Mouse (Mus musculus) lung, embryonic 16.5 days (tissue): ENCODE measurements around the gene Cx3cr1. TPM values are rescaled to one million over a fixed set of nuclear protein-coding genes. Genes with fewer than 3 reads are reported as not detected.
A peak's percentile ranks its signal among the peaks of the same experiment; 100 is the strongest.
"Not testable (repeated sequence)": the region's sequence is repeated elsewhere in the genome, so short reads cannot be mapped to it uniquely, and the experiment has no call there.

ENCODE experiments used
- ATAC-seq: fragments of 200-750 bp; cut with Nextera tagmentation; 2 replicates; pipeline ENCODE4 v1.8.0; 2017; ENCODE audit warnings: low read depth, mild to moderate bottlenecking, moderate library complexity
- H3K27ac ChIP-seq: fragments of 300-500 bp; sonication (generic); 2 replicates; pipeline ENCODE4 v1.5.1; 2014; ENCODE audit warnings: mild to moderate bottlenecking, control low read depth, low read length
- H3K27me3 ChIP-seq: fragments of 300-500 bp; sonication (generic); 2 replicates; pipeline ENCODE4 v1.6.1; 2014; ENCODE audit warnings: low read depth, low read length, mixed read lengths; ENCODE audit not compliant: control insufficient read depth, insufficient read depth
- H3K36me3 ChIP-seq: fragments of 300-500 bp; sonication (generic); 2 replicates; pipeline ENCODE4 v1.6.1; 2014; ENCODE audit warnings: low read length; ENCODE audit not compliant: control insufficient read depth, insufficient read depth
- H3K4me1 ChIP-seq: fragments of 300-500 bp; sonication (generic); replicated peaks from 2 replicates; pipeline ENCODE4 v1.6.1; 2014; ENCODE audit warnings: low read length, mixed read lengths; ENCODE audit not compliant: control insufficient read depth, insufficient read depth
- H3K4me2 ChIP-seq: fragments of 300-500 bp; sonication (generic); 2 replicates; pipeline ENCODE4 v1.6.1; 2014; ENCODE audit warnings: low read depth, low read length, control low read depth
- H3K4me3 ChIP-seq: fragments of 300-500 bp; sonication (generic); 2 replicates; pipeline ENCODE4 v1.5.1; 2014; ENCODE audit warnings: mild to moderate bottlenecking, low read length, control low read depth
- H3K9ac ChIP-seq: fragments of 300-500 bp; sonication (generic); 2 replicates; pipeline ENCODE4 v1.6.1; 2014; ENCODE audit warnings: low read length, control low read depth
- H3K9me3 ChIP-seq: fragments of 300-500 bp; sonication (generic); 2 replicates; pipeline ENCODE4 v1.6.1; 2016; ENCODE audit warnings: low read length; ENCODE audit not compliant: control insufficient read depth
- WGBS: fragments of 180-500 bp; shearing (Covaris S2); extraction: QIAGEN DNeasy Blood & Tissue Kit; methylation state at CpG from one replicate; pipeline ENCODE4 v1.1.7; 2014; 5-methylcytosine and 5-hydroxymethylcytosine counted together
- polyA plus RNA-seq: library from polyadenylated mRNA; unstranded; fragments of >200 nt; fragmentation: Nextera tagmentation; extraction: Ambion mirVana; gene quantifications from 2 replicates; pipeline ENCODE4 v1.2.1, GENCODE M21; 2015

The Cx3cr1 gene
- polyA plus RNA-seq, 1 experiment from 2014 or later: 8.9 TPM

DNA sequence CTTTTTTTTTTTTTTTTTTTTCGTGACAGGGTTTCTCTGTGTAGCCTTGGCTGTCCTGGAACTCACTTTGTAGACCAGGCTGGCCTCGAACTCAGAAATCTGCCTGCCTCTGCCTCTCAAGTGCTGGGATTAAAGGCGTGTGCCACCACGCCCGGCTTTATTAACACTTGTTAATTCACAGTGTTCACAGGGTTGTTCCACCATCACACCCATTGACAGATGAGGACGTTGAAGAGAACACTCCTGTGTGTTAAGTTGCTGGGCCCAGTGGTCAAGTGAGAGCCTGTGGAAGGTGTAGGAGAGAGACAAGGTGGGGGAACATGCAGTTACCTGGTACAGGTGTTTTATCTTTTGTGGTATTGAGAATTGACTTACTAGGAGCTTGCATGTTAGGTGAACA lies 57.5 kb downstream of the Cx3cr1 start:
- H3K27me3 ChIP-seq, ATAC-seq, H3K27ac ChIP-seq, H3K9ac ChIP-seq, H3K9me3 ChIP-seq, H3K4me1 ChIP-seq, H3K4me2 ChIP-seq, H3K4me3 ChIP-seq, H3K36me3 ChIP-seq: not testable (repeated sequence)
- WGBS: 69% methylated on average over 6 of the region's 6 CpGs

DNA sequence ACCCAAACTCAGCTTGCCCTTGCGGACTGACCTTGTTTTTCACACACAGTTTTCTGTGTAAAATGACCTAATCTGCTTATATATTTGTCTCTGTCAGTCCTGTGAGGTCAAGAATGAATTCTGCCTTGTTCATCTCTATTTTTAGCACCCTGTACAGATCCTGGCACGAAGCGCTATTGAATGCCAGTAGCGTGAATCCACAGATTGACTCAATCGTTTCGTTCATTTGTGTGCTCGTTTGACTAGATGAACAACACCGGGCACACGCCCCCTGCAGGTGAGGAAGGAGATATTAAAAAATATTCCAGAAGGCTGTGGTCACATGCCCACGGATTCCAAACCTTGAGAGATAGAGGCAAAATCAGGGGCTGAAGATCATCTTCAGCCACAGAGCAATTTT lies 58.1 kb downstream of the Cx3cr1 start:
- Histone ChIP-seq H3K27me3 (no peaks in the 10 kb centered on the region), H3K9me3 (no peaks in the 10 kb centered on the region), H3K9ac (no peak overlapping the region), H3K27ac (peak overlapping the region; percentile 66), H3K4me1 (peaks cover 10% of the 10 kb centered on the region), H3K4me2 (peak overlapping the region; percentile 77), H3K36me3 (no peaks in the 10 kb centered on the region), H3K4me3 (peak overlapping the region; percentile 44)
- peak; percentile 66 for ATAC-seq
- under 1% methylated on average over 10 of the region's 10 CpGs for WGBS

DNA sequence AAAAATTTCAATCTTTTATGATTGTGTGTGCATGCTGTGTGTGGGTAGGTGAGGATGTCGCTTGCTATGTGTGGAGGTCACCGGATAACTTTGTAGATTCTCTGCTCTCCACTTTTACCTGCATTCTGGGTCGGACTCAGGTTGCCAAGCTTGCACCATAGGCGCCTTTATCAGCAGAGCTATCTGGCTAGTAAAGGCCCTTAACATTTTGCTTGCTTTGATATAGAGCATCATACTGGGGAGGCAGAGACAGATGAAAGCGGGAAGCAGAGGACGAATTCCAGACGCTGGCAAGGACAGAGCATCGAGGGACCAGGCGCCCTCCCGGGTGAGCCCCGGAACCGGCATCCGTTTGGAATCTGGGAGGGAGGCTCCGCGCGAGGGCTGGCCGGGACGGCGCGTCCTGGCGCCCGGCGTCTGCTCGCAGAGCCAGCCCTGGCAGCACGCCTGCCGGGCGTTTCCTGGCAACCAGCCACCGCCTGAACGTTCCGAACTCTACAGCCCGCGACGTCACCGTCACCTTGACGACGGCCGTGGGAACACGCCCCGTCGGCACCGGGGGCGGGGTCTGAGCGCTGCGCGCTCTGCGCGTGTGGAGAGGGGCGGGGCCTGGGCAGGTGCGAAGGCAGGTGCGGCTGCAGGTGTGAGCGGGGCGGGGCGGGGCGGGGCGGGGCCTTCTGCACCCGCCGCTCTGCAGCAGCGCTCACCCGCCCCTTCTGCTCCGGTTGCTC lies 58.7 kb downstream of the Cx3cr1 start:
- Histone ChIP-seq H3K27ac (peak overlapping the region; percentile 94), H3K36me3 (no peaks in the 10 kb centered on the region), H3K9me3 (no peaks in the 10 kb centered on the region), H3K27me3 (no peaks in the 10 kb centered on the region), H3K4me3 (peak overlapping the region; percentile 44), H3K9ac (peak overlapping the region; percentile 54), H3K4me2 (peak overlapping the region; percentile 77), H3K4me1 (peaks cover 12% of the 10 kb centered on the region)
- peak; percentile 95 for ATAC-seq
- WGBS: 1% methylated on average over 55 of the region's 60 CpGs

DNA sequence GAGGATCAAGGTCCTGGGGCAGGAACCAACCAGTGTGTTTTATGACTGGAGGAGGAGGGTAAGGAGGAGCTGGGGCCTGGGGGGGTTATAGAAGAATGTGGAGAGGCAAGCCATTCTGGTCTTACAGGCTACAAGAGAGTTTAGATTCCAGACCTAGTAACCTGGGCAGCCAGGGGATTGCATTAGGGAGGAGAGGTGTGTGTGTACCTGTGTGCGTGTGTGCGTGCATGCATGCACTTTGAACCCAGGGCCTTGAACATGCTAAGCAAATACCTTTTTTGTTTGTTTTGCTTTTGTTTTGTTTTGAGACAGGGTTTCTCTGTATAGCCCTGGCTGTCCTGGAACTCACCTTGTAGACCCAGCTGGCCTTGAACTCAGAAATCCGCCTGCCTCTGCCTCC lies 59.8 kb downstream of the Cx3cr1 start:
- H3K27me3 ChIP-seq: no peaks in the 10 kb centered on the region
- 88% methylated on average over 3 of the region's 3 CpGs for WGBS
- H3K4me3 ChIP-seq: no peak overlapping the region
- no peaks in the 10 kb centered on the region for H3K36me3 ChIP-seq
- no peak overlapping the region for H3K4me2 ChIP-seq
- H3K4me1 ChIP-seq: peaks cover 13% of the 10 kb centered on the region
- H3K9ac ChIP-seq: no peak overlapping the region
- H3K9me3 ChIP-seq: no peaks in the 10 kb centered on the region
- ATAC-seq: no peak
- no peak overlapping the region for H3K27ac ChIP-seq

DNA sequence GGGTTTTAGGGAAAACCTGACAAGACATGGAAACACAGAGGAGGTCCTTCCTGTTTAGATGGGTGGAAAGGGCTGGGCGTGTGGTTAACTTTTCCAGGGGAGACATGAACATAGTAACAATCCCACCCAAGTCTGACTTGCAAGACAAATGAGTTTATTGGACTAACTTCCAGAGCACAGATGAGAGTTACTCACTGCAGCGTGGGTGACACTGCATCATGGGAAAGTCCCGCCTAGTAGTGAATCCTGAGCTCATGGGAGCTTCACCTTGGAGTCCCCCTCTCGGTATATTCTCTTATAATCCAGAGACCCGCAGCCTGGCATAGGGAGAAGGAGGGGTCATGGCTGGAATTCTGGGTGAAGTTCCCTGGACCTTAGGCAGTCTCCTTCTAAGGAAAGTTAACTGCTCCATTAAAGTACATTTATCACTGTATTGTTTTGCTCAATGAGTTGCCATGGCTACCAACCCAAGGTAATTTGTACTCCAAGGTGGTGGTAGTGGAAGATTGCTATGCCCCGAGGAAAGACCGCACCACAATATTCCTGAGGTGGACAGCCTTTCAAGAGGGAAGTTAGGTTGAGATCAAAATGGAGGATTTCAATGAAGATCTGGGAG lies 60.3 kb downstream of the Cx3cr1 start:
- ATAC-seq: no peak
- Histone ChIP-seq H3K36me3 (no peaks in the 10 kb centered on the region), H3K9ac (no peak overlapping the region), H3K4me3 (no peak overlapping the region), H3K27ac (no peak overlapping the region), H3K4me1 (peaks cover 13% of the 10 kb centered on the region), H3K27me3 (no peaks in the 10 kb centered on the region), H3K9me3 (no peaks in the 10 kb centered on the region), H3K4me2 (no peak overlapping the region)
- WGBS: 75% methylated on average over 7 of the region's 7 CpGs

DNA sequence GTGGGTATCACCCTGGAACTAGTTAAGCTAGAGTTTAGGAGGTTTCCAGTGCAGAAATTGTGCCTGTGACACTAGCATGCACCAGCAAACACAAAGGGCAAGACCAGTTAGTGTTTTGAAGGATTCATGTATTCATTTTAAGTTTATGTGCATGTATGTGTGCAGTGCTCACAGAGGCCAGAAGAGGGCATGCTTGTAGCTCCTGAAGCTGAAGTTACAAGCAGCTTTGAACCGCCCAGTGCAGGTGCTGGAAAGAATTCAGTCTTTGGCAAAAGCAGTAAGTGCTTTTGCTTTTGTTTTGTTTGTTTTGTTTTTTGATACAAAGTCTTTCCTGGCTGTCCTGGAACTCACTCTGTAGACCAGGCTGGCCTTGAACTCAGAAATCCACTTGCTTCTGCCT lies 61.8 kb downstream of the Cx3cr1 start:
- WGBS: 75% methylated on average over 1 of the region's 1 CpGs
- Histone ChIP-seq H3K9me3 (no peaks in the 10 kb centered on the region), H3K36me3 (no peaks in the 10 kb centered on the region), H3K9ac (no peak overlapping the region), H3K27me3 (no peaks in the 10 kb centered on the region), H3K4me2 (no peak overlapping the region), H3K4me3 (no peak overlapping the region), H3K27ac (no peak overlapping the region), H3K4me1 (peaks cover 13% of the 10 kb centered on the region)
- no peak for ATAC-seq

DNA sequence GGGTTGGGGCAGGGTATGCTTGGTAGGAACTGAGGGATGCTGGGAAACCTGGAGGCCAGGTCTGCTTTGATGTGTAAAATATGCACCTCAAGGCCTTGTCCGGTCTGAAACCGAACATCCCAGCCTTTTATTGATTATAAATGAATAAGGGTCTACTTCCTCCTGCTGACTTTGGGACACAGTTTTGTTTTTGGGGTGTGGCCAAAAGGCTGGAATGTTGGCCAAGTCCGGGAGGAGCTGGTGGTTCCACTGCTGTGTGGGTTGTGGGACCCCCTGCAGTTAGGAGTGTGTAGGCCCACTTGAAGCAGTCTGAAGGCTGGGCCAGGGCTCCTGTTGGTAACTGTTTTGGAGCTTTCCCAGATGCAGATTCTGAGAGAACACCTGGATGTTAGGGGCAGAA lies 63.7 kb downstream of the Cx3cr1 start:
- Histone ChIP-seq H3K4me1 (peaks cover 23% of the 10 kb centered on the region), H3K4me3 (no peak overlapping the region), H3K9me3 (no peaks in the 10 kb centered on the region), H3K4me2 (no peak overlapping the region), H3K27me3 (no peaks in the 10 kb centered on the region), H3K9ac (no peak overlapping the region), H3K27ac (no peak overlapping the region), H3K36me3 (no peaks in the 10 kb centered on the region)
- no peak for ATAC-seq
- WGBS: 50% methylated on average over 3 of the region's 3 CpGs

DNA sequence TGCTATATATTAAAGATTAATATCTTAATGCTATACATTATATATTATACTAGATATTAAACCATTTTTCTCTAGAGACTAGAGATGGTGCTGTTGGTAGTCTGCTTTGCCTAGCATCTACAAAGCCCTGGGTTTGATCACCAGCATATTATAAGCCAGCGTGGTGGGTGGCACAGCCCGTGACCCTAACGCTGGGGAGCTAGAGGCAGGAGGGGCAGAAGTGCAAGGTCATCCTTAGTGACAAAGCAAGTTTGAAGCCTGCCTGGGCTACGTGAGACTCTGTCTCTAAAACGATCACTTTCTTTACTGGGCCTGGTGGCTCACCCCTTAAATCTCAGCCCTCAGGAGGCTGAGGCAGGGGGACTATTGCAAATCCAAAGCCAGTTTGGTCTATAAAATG lies 66.8 kb downstream of the Cx3cr1 start:
- no peaks in the 10 kb centered on the region for H3K36me3 ChIP-seq
- ATAC-seq: no peak

DNA sequence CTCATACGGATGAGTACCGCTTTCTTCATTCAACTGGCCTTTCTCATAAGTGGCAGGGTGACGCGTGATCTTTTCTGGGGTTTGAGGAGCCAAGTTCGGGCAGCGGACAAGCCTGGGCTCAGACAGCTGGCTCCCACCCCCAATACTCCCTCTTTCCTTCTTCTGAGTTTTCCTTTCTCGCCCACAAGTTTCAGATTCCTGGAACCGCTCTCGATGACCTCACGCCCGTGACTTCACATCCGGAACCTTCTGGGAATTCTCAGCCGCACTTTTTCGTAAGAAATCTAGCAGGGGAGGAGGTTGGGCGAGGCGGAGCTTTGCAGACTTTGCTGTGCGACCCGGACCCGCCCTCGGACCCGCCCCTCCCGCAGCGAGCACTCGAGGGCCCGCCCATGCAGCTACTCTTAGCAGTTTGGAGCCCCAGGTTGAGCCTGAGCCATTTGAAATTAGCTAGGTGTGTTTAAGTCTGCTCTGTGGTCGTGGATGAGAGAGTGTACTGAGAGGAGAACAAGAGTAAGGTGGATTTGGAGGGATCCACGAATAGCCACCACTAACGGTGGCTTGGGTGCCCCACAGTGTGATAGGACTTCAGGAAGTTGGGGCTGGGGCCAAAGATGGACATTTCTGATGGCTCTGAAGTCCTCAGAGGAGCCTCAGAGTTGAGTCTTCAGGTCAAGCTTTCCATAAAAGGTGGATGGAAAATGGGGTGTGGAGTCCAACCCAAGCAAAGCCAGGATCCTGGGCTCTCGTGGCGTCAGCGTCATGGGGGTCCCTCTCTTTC lies 67.5 kb downstream of the Cx3cr1 start:
- no peaks in the 10 kb centered on the region for H3K36me3 ChIP-seq
- H3K27me3 ChIP-seq: no peaks in the 10 kb centered on the region
- H3K27ac ChIP-seq: peak overlapping the region; percentile 93
- WGBS: 8% methylated on average over 31 of the region's 31 CpGs
- peak overlapping the region; percentile 71 for H3K4me2 ChIP-seq
- H3K4me3 ChIP-seq: peak overlapping the region; percentile 50
- H3K9me3 ChIP-seq: no peaks in the 10 kb centered on the region
- H3K4me1 ChIP-seq: peaks cover 20% of the 10 kb centered on the region
- ATAC-seq: peak; percentile 92
- H3K9ac ChIP-seq: peak overlapping the region; percentile 69

More for the DNA sequence above, 66.8 kb downstream of the Cx3cr1 start:
- Histone ChIP-seq H3K9ac (no peak overlapping the region), H3K27ac (no peak overlapping the region), H3K9me3 (no peaks in the 10 kb centered on the region), H3K4me3 (no peak overlapping the region), H3K4me1 (peaks cover 20% of the 10 kb centered on the region), H3K27me3 (no peaks in the 10 kb centered on the region), H3K4me2 (no peak overlapping the region)
- WGBS: 81% methylated on average over 5 of the region's 5 CpGs
